Mouse (Mus musculus): ENCODE measurements around the gene Syn3. TPM values are rescaled to one million over a fixed set of nuclear protein-coding genes. Genes with fewer than 3 reads are reported as not detected.

Syn3 gene
- total RNA-seq, 1 experiment = 1.5 TPM

DNA sequence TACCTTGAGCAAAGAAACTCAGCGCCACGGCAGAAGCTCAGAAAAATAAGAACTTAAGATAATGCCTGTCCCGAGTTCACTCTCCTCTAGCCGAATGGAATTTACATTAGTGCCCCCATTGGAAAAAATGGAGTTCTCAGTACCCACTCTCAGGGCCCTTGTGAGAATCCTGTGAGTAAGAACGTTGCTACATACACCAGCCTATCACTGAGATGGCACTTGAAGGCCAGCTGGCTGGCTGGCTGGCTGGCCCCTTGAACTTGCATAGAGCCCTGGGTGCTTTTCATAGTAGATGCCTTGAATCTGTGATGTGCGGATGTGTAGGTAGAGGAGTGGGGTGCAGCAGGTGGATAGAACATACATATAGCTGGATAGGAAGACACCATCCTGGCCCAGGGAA, 155.3 kb downstream of the Syn3 start:
- TF ChIP-seq ZNF384 (IDR thresholded peaks at IDR 0.05; ENCODE audit: low read depth, low read length) = no peak
- TF ChIP-seq HCFC1 (IDR thresholded peaks at IDR 0.05; ENCODE audit: borderline replicate concordance, insufficient read depth, low read length) = no peak
- peaks cover 7 to 19% of the 10 kb centered on the region in 2 experiments; a peak in 3 of 4 replicates for H3K4me1 ChIP-seq (ENCODE audit: control insufficient read depth in 2 of 2, insufficient read depth in 2 of 2, low read length in 2 of 2, poor library complexity in 1 of 2)
- H3K9ac ChIP-seq (ENCODE audit: insufficient read depth, low read depth, low read length, poor library complexity, severe bottlenecking) = no peak overlapping the region
- DNase-seq (ENCODE audit: low read depth, low spot score) = no peak
- in situ Hi-C loops (cut with MboI; ENCODE audit: low sequenced_read_pairs in 2 of 2, unreplicated experiment in 2 of 2) = no loop called here
- H3K4me3 ChIP-seq (ENCODE audit: insufficient read depth in 1 of 2, low read depth in 1 of 2, low read length in 2 of 2, poor library complexity in 1 of 2, severe bottlenecking in 1 of 2) = no peak overlapping the region
- no peak overlapping the region for H3K27ac ChIP-seq (ENCODE audit: insufficient read depth, low read depth, low read length, poor library complexity, severe bottlenecking)
- H3K36me3 ChIP-seq (ENCODE audit: control insufficient read depth, insufficient read depth, low read length, poor library complexity, severe bottlenecking) = no peaks in the 10 kb centered on the region
- no peaks in the 10 kb centered on the region for H3K9me3 ChIP-seq (ENCODE audit: control insufficient read depth, insufficient read depth, low read depth, low read length)

DNA sequence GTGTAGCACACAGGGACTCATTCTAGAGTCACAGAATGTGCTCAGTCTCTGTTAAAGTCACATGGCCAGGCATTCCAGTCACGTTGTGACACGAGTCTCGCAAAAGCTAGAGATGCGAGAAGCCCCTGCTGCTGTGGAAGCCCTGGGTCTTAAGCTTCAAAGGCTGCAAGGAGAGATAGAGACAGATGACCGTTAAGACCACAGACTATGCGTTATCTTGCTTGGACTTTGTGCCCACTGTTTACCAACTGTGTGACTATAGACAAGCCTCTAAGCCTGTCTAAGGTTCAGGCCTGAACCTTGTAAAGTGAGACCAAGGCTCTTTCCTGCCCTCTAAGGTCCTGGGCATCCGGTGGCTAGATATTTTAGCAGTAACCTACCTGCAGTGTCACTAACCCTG, 156.0 kb downstream of the Syn3 start:
- no peaks in the 10 kb centered on the region for H3K9me3 ChIP-seq (ENCODE audit: control insufficient read depth, insufficient read depth, low read depth, low read length)
- TF ChIP-seq MAFK (IDR thresholded peaks at IDR 0.05; ENCODE audit: insufficient read depth, low read depth, low read length) (no peak), CHD2 (IDR thresholded peaks at IDR 0.05; ENCODE audit: low read depth, low read length) (no peak), ZC3H11A (IDR thresholded peaks at IDR 0.05; ENCODE audit: borderline replicate concordance, low read depth, low read length) (no peak), HCFC1 (IDR thresholded peaks at IDR 0.05; ENCODE audit: borderline replicate concordance, insufficient read depth, low read length) (no peak), ZNF384 (IDR thresholded peaks at IDR 0.05; ENCODE audit: low read depth, low read length) (no peak)
- no peaks in the 10 kb centered on the region for H3K36me3 ChIP-seq (ENCODE audit: control insufficient read depth, insufficient read depth, low read length, poor library complexity, severe bottlenecking)
- no peak overlapping the region for H3K27ac ChIP-seq (ENCODE audit: insufficient read depth, low read depth, low read length, poor library complexity, severe bottlenecking)
- no peak for DNase-seq (ENCODE audit: low read depth, low spot score)
- in situ Hi-C loops (cut with MboI; ENCODE audit: low sequenced_read_pairs in 2 of 2, unreplicated experiment in 2 of 2) = no loop called here
- no peak overlapping the region for H3K4me3 ChIP-seq (ENCODE audit: insufficient read depth in 1 of 2, low read depth in 1 of 2, low read length in 2 of 2, poor library complexity in 1 of 2, severe bottlenecking in 1 of 2)
- H3K4me1 ChIP-seq (ENCODE audit: control insufficient read depth in 2 of 2, insufficient read depth in 2 of 2, low read length in 2 of 2, poor library complexity in 1 of 2) = peaks cover 9 to 23% of the 10 kb centered on the region in 2 experiments; a peak in 3 of 4 replicates
- H3K9ac ChIP-seq (ENCODE audit: insufficient read depth, low read depth, low read length, poor library complexity, severe bottlenecking) = no peak overlapping the region

- H3K9me3 ChIP-seq (ENCODE audit: control insufficient read depth, insufficient read depth, low read depth, low read length) = no peaks in the 10 kb centered on the region
- no peak for DNase-seq (ENCODE audit: low read depth, low spot score)
- H3K36me3 ChIP-seq (ENCODE audit: control insufficient read depth, insufficient read depth, low read length, poor library complexity, severe bottlenecking) = no peaks in the 10 kb centered on the region
- H3K27ac ChIP-seq (ENCODE audit: insufficient read depth, low read depth, low read length, poor library complexity, severe bottlenecking) = no peak overlapping the region
- no peak overlapping the region for H3K4me3 ChIP-seq (ENCODE audit: insufficient read depth in 1 of 2, low read depth in 1 of 2, low read length in 2 of 2, poor library complexity in 1 of 2, severe bottlenecking in 1 of 2)
- in situ Hi-C loops (cut with MboI; ENCODE audit: low sequenced_read_pairs in 2 of 2, unreplicated experiment in 2 of 2) = no loop called here
- no peak overlapping the region for H3K9ac ChIP-seq (ENCODE audit: insufficient read depth, low read depth, low read length, poor library complexity, severe bottlenecking)
- peaks cover 12 to 26% of the 10 kb centered on the region in 2 experiments; a peak in 3 of 4 replicates for H3K4me1 ChIP-seq (ENCODE audit: control insufficient read depth in 2 of 2, insufficient read depth in 2 of 2, low read length in 2 of 2, poor library complexity in 1 of 2)
- TF ChIP-seq ZNF384 (IDR thresholded peaks at IDR 0.05; ENCODE audit: low read depth, low read length) (no peak), CHD2 (IDR thresholded peaks at IDR 0.05; ENCODE audit: low read depth, low read length) (no peak), ZC3H11A (IDR thresholded peaks at IDR 0.05; ENCODE audit: borderline replicate concordance, low read depth, low read length) (no peak), HCFC1 (IDR thresholded peaks at IDR 0.05; ENCODE audit: borderline replicate concordance, insufficient read depth, low read length) (no peak), MAFK (IDR thresholded peaks at IDR 0.05; ENCODE audit: insufficient read depth, low read depth, low read length) (no peak)
Observed at GRCm38 (mm10) chr10:86342151-86342550, 156.5 kb downstream of the Syn3 start.

- in situ Hi-C loops (cut with MboI; ENCODE audit: low sequenced_read_pairs in 2 of 2, unreplicated experiment in 2 of 2) = no loop called here
- TF ChIP-seq CHD2 (IDR thresholded peaks at IDR 0.05; ENCODE audit: low read depth, low read length) = no peak
- TF ChIP-seq MAFK (IDR thresholded peaks at IDR 0.05; ENCODE audit: insufficient read depth, low read depth, low read length) = no peak
- TF ChIP-seq ZNF384 (IDR thresholded peaks at IDR 0.05; ENCODE audit: low read depth, low read length) = no peak
- no peak for TF ChIP-seq ZC3H11A (IDR thresholded peaks at IDR 0.05; ENCODE audit: borderline replicate concordance, low read depth, low read length)
- TF ChIP-seq HCFC1 (IDR thresholded peaks at IDR 0.05; ENCODE audit: borderline replicate concordance, insufficient read depth, low read length) = no peak
- Histone ChIP-seq H3K4me3 (ENCODE audit: insufficient read depth in 1 of 2, low read depth in 1 of 2, low read length in 2 of 2, poor library complexity in 1 of 2, severe bottlenecking in 1 of 2) (no peak overlapping the region), H3K9me3 (ENCODE audit: control insufficient read depth, insufficient read depth, low read depth, low read length) (no peaks in the 10 kb centered on the region), H3K36me3 (ENCODE audit: control insufficient read depth, insufficient read depth, low read length, poor library complexity, severe bottlenecking) (no peaks in the 10 kb centered on the region), H3K9ac (ENCODE audit: insufficient read depth, low read depth, low read length, poor library complexity, severe bottlenecking) (no peak overlapping the region), H3K4me1 (ENCODE audit: control insufficient read depth in 2 of 2, insufficient read depth in 2 of 2, low read length in 2 of 2, poor library complexity in 1 of 2) (peaks cover 12 to 26% of the 10 kb centered on the region in 2 experiments; a peak in 3 of 4 replicates), H3K27ac (ENCODE audit: insufficient read depth, low read depth, low read length, poor library complexity, severe bottlenecking) (no peak overlapping the region)
- DNase-seq (ENCODE audit: low read depth, low spot score) = no peak
Observed at GRCm38 (mm10) chr10:86341589-86341988, 157.1 kb downstream of the Syn3 start.

DNA sequence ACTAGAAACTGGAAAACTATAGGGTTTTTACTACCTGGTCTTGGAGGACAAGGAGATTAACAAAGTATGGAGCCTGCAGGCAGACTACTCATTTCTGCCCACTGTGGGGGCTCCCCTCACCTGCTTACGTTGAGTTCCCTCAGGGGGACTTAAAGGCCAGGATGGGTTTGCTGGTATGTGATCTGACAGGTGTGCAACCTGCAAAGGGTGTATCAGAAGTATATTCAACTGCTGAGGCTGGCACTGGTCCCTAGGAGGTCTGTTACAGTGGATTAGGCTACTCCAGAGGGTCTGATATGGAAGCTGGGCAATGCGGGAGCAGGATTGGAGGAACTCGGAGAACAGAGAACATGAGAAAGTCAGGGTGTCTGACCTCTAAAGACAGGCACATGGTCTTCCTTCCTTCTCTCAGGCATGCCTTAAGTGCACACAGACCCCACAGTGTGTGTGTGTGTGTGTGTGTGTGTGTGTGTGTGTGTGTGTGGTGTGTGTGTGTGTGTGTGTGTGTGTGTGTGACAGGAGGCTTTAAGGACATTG, 157.6 kb downstream of the Syn3 start:
- Histone ChIP-seq H3K27ac (ENCODE audit: insufficient read depth, low read depth, low read length, poor library complexity, severe bottlenecking) (no peak overlapping the region), H3K9me3 (ENCODE audit: control insufficient read depth, insufficient read depth, low read depth, low read length) (no peaks in the 10 kb centered on the region)

More for the DNA sequence above, 157.6 kb downstream of the Syn3 start:
- DNase-seq (ENCODE audit: low read depth, low spot score) = no peak
- in situ Hi-C loops (cut with MboI; ENCODE audit: low sequenced_read_pairs in 2 of 2, unreplicated experiment in 2 of 2) = no loop called here
- no peak overlapping the region for H3K4me3 ChIP-seq (ENCODE audit: insufficient read depth in 1 of 2, low read depth in 1 of 2, low read length in 2 of 2, poor library complexity in 1 of 2, severe bottlenecking in 1 of 2)
- TF ChIP-seq ZC3H11A (IDR thresholded peaks at IDR 0.05; ENCODE audit: borderline replicate concordance, low read depth, low read length) (no peak), ZNF384 (IDR thresholded peaks at IDR 0.05; ENCODE audit: low read depth, low read length) (no peak), CHD2 (IDR thresholded peaks at IDR 0.05; ENCODE audit: low read depth, low read length) (no peak), MAFK (IDR thresholded peaks at IDR 0.05; ENCODE audit: insufficient read depth, low read depth, low read length) (no peak), HCFC1 (IDR thresholded peaks at IDR 0.05; ENCODE audit: borderline replicate concordance, insufficient read depth, low read length) (no peak)
- H3K4me1 ChIP-seq (ENCODE audit: control insufficient read depth in 2 of 2, insufficient read depth in 2 of 2, low read length in 2 of 2, poor library complexity in 1 of 2) = peaks cover 12 to 27% of the 10 kb centered on the region in 2 experiments; a peak in 3 of 4 replicates
- no peak overlapping the region for H3K9ac ChIP-seq (ENCODE audit: insufficient read depth, low read depth, low read length, poor library complexity, severe bottlenecking)
- H3K36me3 ChIP-seq (ENCODE audit: control insufficient read depth, insufficient read depth, low read length, poor library complexity, severe bottlenecking) = no peaks in the 10 kb centered on the region
